Comparison of ENCODE assay signal across 22 mouse cellular contexts in the genomic region with DNA sequence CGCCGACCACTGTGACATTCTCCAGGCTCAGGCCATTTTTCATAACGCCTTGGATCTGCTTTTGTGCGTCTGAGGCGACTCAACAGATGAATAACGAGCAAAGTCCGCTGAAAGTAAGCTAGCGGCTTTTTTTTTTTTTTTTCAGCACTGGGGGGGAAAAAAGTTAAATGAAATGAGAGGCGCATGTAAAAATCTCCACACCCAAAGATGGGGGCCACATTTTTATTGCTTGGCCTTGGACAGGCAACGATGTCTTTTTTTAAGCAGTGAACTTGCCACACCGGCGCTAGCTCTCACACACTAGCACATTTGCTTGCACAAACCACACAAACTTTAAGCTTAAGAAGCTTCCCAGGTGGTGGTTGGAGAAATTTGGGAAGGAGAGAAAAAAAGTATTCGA. TPM values are rescaled to one million over a fixed set of nuclear protein-coding genes. Genes with fewer than 3 reads are reported as not detected.
DNase-seq lines count a peak whose midpoint lies in the region; ATAC-seq and TF ChIP-seq lines count a peak whose summit lies in the region.
"Had no signal": no experiment of that assay in that cellular context is flagged by ENCODE, and none has a peak within 500 bp of the region (broad histone marks: within the 10 kb centered on the region; RNA-seq: fewer than 3 reads in every experiment).

No protein-coding gene starts in this region.

- H3K27me3 ChIP-seq in hindbrain, embryonic 12.5 days: peaks cover 87% of the 10 kb centered on the region
- H3K27me3 ChIP-seq in midbrain, embryonic 13.5 days: peaks cover 91% of the 10 kb centered on the region
- H3K27me3 ChIP-seq in neural tube, embryonic 14.5 days (ENCODE audit: control insufficient read depth, insufficient read depth, low read length): peaks cover 53% of the 10 kb centered on the region
- peaks cover 33% of the 10 kb centered on the region for H3K27me3 ChIP-seq in stomach, postnatal 0 days (ENCODE audit: control insufficient read depth, insufficient read depth, low read length)

- TF ChIP-seq EP300 in stomach, postnatal 0 days (optimal IDR thresholded peaks at IDR 0.05): no peak

- H3K4me3 ChIP-seq in hindbrain, embryonic 12.5 days: no peak overlapping the region
- H3K4me3 ChIP-seq in midbrain, embryonic 13.5 days (replicated peaks): peak overlapping the region; percentile 35; the same call in 1 of the 2 replicates
- H3K4me3 ChIP-seq in neural tube, embryonic 14.5 days (ENCODE audit: low read depth, low read length): no peak overlapping the region; the same call in 1 of the 2 replicates
- no peak overlapping the region for H3K4me3 ChIP-seq in stomach, postnatal 0 days (ENCODE audit: low read depth, low read length)
- H3K4me3 ChIP-seq: embryonic facial prominence, embryonic 13.5 days; heart, embryonic 12.5 days; limb, embryonic 12.5 days; liver, embryonic 15.5 days; megakaryocyte, embryonic 14.5 days had no signal

- no peaks in the 10 kb centered on the region for H3K4me1 ChIP-seq in hindbrain, embryonic 12.5 days
- H3K4me1 ChIP-seq in midbrain, embryonic 13.5 days (replicated peaks): 0 out of 2 replicates have a peak, but pooled peaks cover 6% of the 10 kb centered on the region
- no peaks in the 10 kb centered on the region for H3K4me1 ChIP-seq in neural tube, embryonic 14.5 days (ENCODE audit: control insufficient read depth, insufficient read depth, low read length)
- H3K4me1 ChIP-seq in stomach, postnatal 0 days (replicated peaks; ENCODE audit: control insufficient read depth, insufficient read depth): no peaks in the 10 kb centered on the region
- H3K4me1 ChIP-seq: embryonic facial prominence, embryonic 13.5 days; heart, embryonic 12.5 days; limb, embryonic 12.5 days; liver, embryonic 15.5 days had no signal

- H3K36me3 ChIP-seq in hindbrain, embryonic 12.5 days: no peaks in the 10 kb centered on the region
- no peaks in the 10 kb centered on the region for H3K36me3 ChIP-seq in midbrain, embryonic 13.5 days
- H3K36me3 ChIP-seq in neural tube, embryonic 14.5 days (ENCODE audit: control insufficient read depth, insufficient read depth, low read length): no peaks in the 10 kb centered on the region
- H3K36me3 ChIP-seq in stomach, postnatal 0 days (ENCODE audit: control insufficient read depth, insufficient read depth, low read length): no peaks in the 10 kb centered on the region
- H3K36me3 ChIP-seq: embryonic facial prominence, embryonic 13.5 days; heart, embryonic 12.5 days; limb, embryonic 12.5 days; liver, embryonic 15.5 days had no signal

- H3K9ac ChIP-seq in hindbrain, embryonic 12.5 days: 0 out of 2 replicates have a peak overlapping the region, but pooled peaks have one; percentile 38
- no peak overlapping the region for H3K9ac ChIP-seq in midbrain, embryonic 13.5 days (replicated peaks)
- no peak overlapping the region for H3K9ac ChIP-seq in neural tube, embryonic 14.5 days (replicated peaks; ENCODE audit: low read depth, low read length)
- H3K9ac ChIP-seq in stomach, postnatal 0 days (ENCODE audit: low read length): no peak overlapping the region
- H3K9ac ChIP-seq: embryonic facial prominence, embryonic 13.5 days; heart, embryonic 12.5 days; limb, embryonic 12.5 days; liver, embryonic 15.5 days had no signal

- H3K27ac ChIP-seq in hindbrain, embryonic 12.5 days: no peak overlapping the region
- peak overlapping the region; percentile 51 for H3K27ac ChIP-seq in midbrain, embryonic 13.5 days
- H3K27ac ChIP-seq in neural tube, embryonic 14.5 days (ENCODE audit: low read depth, low read length): no peak overlapping the region
- no peak overlapping the region for H3K27ac ChIP-seq in stomach, postnatal 0 days (replicated peaks)
- H3K27ac ChIP-seq: embryonic facial prominence, embryonic 13.5 days; limb, embryonic 12.5 days; liver, embryonic 15.5 days had no signal

- no peak for ATAC-seq in hindbrain, embryonic 12.5 days (ENCODE audit: low FRiP score)
- ATAC-seq in midbrain, embryonic 13.5 days: no peak
- no peak for ATAC-seq in neural tube, embryonic 14.5 days (ENCODE audit: low read depth)
- no peak for ATAC-seq in stomach, postnatal 0 days (ENCODE audit: low FRiP score, low TSS enrichment)
- no peak for ATAC-seq in erythroid progenitor cell, adult 5-6 weeks (replicated peaks; ENCODE audit: low FRiP score, poor library complexity, severe bottlenecking)
- ATAC-seq: activated CD4-positive, CD25-positive, alpha-beta regulatory T cell, adult 4 months had no signal

- no peak for TF ChIP-seq CTCF in stomach, postnatal 0 days (IDR thresholded peaks at IDR 0.05; ENCODE audit: low read depth)

- no peaks in the 10 kb centered on the region for H3K9me3 ChIP-seq in hindbrain, embryonic 12.5 days (replicated peaks)
- H3K9me3 ChIP-seq in midbrain, embryonic 13.5 days: no peaks in the 10 kb centered on the region
- H3K9me3 ChIP-seq in neural tube, embryonic 14.5 days (ENCODE audit: control insufficient read depth, low read length): no peaks in the 10 kb centered on the region
- no peaks in the 10 kb centered on the region for H3K9me3 ChIP-seq in stomach, postnatal 0 days (ENCODE audit: control insufficient read depth, low read length)
- H3K9me3 ChIP-seq: embryonic facial prominence, embryonic 13.5 days; heart, embryonic 12.5 days; liver, embryonic 15.5 days had no signal

- WGBS in hindbrain, embryonic 12.5 days: 2% methylated on average over 13 of the region's 13 CpGs
- WGBS in midbrain, embryonic 13.5 days: 1% methylated on average over 13 of the region's 13 CpGs
- WGBS in neural tube, embryonic 14.5 days: 1% methylated on average over 13 of the region's 13 CpGs
- 3% methylated on average over 13 of the region's 13 CpGs for WGBS in stomach, postnatal 0 days

- 0 out of 2 replicates have a peak overlapping the region, but pooled peaks have one; percentile 19 for H3K4me2 ChIP-seq in hindbrain, embryonic 12.5 days (replicated peaks)
- peak overlapping the region; percentile 39 for H3K4me2 ChIP-seq in midbrain, embryonic 13.5 days (replicated peaks)
- H3K4me2 ChIP-seq in neural tube, embryonic 14.5 days (ENCODE audit: low read depth, low read length): peak overlapping the region; percentile 39; the same call in 1 of the 2 replicates
- no peak overlapping the region for H3K4me2 ChIP-seq in stomach, postnatal 0 days (replicated peaks; ENCODE audit: low read depth)
- H3K4me2 ChIP-seq: embryonic facial prominence, embryonic 13.5 days; heart, embryonic 12.5 days; limb, embryonic 12.5 days; liver, embryonic 15.5 days had no signal

- DNase-seq in embryo, embryonic 10.5 days (ENCODE audit: low spot score): peak; percentile 61
- no peak for DNase-seq in embryo, embryonic 10 days (ENCODE audit: low spot score)
- no peak for DNase-seq in layer of hippocampus, postnatal 25 days (ENCODE audit: extremely low spot score in 1 of 2, low spot score in 1 of 2)
- DNase-seq in stomach, postnatal 0 days (ENCODE audit: low spot score): no peak
- DNase-seq: adrenal gland, postnatal 25 days; gastrocnemius, postnatal 14 days; heart, postnatal 36 days; kidney, adult 18-20 months; kidney, postnatal 14 days; lung, postnatal 10 days had no signal

RNA-seq across cellular contexts. Expression of a gene that starts 38.6 kb away (rescaled TPM):
- 17.0 and 17.9 TPM in 2 replicates for polyA plus RNA-seq in hindbrain, embryonic 12.5 days (2016; fragmentation: Nextera tagmentation; extraction: Ambion mirVana)
- 14.8 and 16.4 TPM in 2 replicates for polyA plus RNA-seq in midbrain, embryonic 13.5 days (2015; fragmentation: Nextera tagmentation; extraction: Ambion mirVana)
- 28.7 and 30.5 TPM in 2 replicates for polyA plus RNA-seq in neural tube, embryonic 14.5 days (2014; fragmentation: Nextera tagmentation; extraction: Ambion mirVana)
- total RNA-seq in layer of hippocampus, postnatal 25 days (2021): 10 to 100 TPM; 10.1 to 13.2 TPM
- not detected in 2 replicates for polyA plus RNA-seq in stomach, postnatal 0 days (2015; fragmentation: Nextera tagmentation; extraction: Ambion mirVana)
- not detected in 2 replicates for total RNA-seq in erythroid progenitor cell, adult 5-6 weeks (2015; ENCODE audit: low replicate concordance)
- not detected in 2 replicates for total RNA-seq in erythroid progenitor cell, adult 5-6 weeks (2017; ENCODE audit: low replicate concordance)
- total RNA-seq: adrenal gland, postnatal 25 days; neutrophil, adult 5-6 weeks had no signal
- polyA plus RNA-seq: activated CD4-positive, CD25-positive, alpha-beta regulatory T cell, adult 4 months had no signal

RNA-seq across cellular contexts. Expression of a gene that starts 42.0 kb away (rescaled TPM):
- polyA plus RNA-seq in hindbrain, embryonic 12.5 days (2016; fragmentation: Nextera tagmentation; extraction: Ambion mirVana): 54.0 and 55.0 TPM in 2 replicates
- polyA plus RNA-seq in midbrain, embryonic 13.5 days (2015; fragmentation: Nextera tagmentation; extraction: Ambion mirVana): 53.2 and 56.6 TPM in 2 replicates
- polyA plus RNA-seq in neural tube, embryonic 14.5 days (2014; fragmentation: Nextera tagmentation; extraction: Ambion mirVana): 46.7 and 50.5 TPM in 2 replicates
- 1 to 10 TPM; 2.0 to 2.1 TPM for total RNA-seq in layer of hippocampus, postnatal 25 days (2021)
- not detected in 2 replicates for polyA plus RNA-seq in stomach, postnatal 0 days (2015; fragmentation: Nextera tagmentation; extraction: Ambion mirVana)
- not detected in 2 replicates for total RNA-seq in erythroid progenitor cell, adult 5-6 weeks (2015; ENCODE audit: low replicate concordance)
- not detected in 2 replicates for total RNA-seq in erythroid progenitor cell, adult 5-6 weeks (2017; ENCODE audit: low replicate concordance)
- total RNA-seq: adrenal gland, postnatal 25 days; heart, postnatal 36 days; neutrophil, adult 5-6 weeks had no signal
- polyA plus RNA-seq: activated CD4-positive, CD25-positive, alpha-beta regulatory T cell, adult 4 months; liver, embryonic 15.5 days; urinary bladder, adult 2 months had no signal

Comparison
In these comparisons a context has a peak if more than half of its experiments do, and no peak if none do; other contexts are left out.
1. RNA of a gene that starts 38.6 kb away (polyA plus RNA-seq): 28.7 to 30.5 TPM in neural tube, embryonic 14.5 days, 17.0 to 17.9 TPM in hindbrain, embryonic 12.5 days and 14.8 to 16.4 TPM in midbrain, embryonic 13.5 days; not detected in stomach, postnatal 0 days; every median in the first group is over 10 times any median in the second.
2. RNA of a gene that starts 42.0 kb away (polyA plus RNA-seq): 54.0 to 55.0 TPM in hindbrain, embryonic 12.5 days, 53.2 to 56.6 TPM in midbrain, embryonic 13.5 days and 46.7 to 50.5 TPM in neural tube, embryonic 14.5 days; not detected in stomach, postnatal 0 days; every median in the first group is over 10 times any median in the second.